Mouse (Mus musculus) limb, embryonic 15.5 days (tissue): ENCODE measurements around the gene Ppie. TPM values are rescaled to one million over a fixed set of nuclear protein-coding genes. Genes with fewer than 3 reads are reported as not detected.

Source experiments
- ATAC-seq: fragments of 200-750 bp; cut with Nextera tagmentation; 2 replicates; pipeline ENCODE4 v1.8.0; 2017; ENCODE audit warnings: low read depth, moderate TSS enrichment; ENCODE audit not compliant: insufficient number of reproducible peaks, low FRiP score, low TSS enrichment
- H3K27ac ChIP-seq: fragments of 300-500 bp; sonication (generic); 2 replicates; pipeline ENCODE4 v1.5.1; 2015; ENCODE audit warnings: moderate library complexity, mild to moderate bottlenecking, inconsistent platforms
- H3K27me3 ChIP-seq: fragments of 300-500 bp; sonication (generic); 2 replicates; pipeline ENCODE4 v1.6.1; 2015; ENCODE audit warnings: inconsistent platforms
- H3K36me3 ChIP-seq: fragments of 300-500 bp; sonication (generic); 2 replicates; pipeline ENCODE4 v1.6.1; 2015; ENCODE audit warnings: inconsistent platforms
- H3K4me1 ChIP-seq: fragments of 300-500 bp; sonication (generic); 2 replicates; pipeline ENCODE4 v1.6.1; 2015; ENCODE audit warnings: inconsistent platforms
- H3K4me2 ChIP-seq: fragments of 300-500 bp; sonication (generic); 2 replicates; pipeline ENCODE4 v1.6.1; 2015; ENCODE audit warnings: mild to moderate bottlenecking, inconsistent platforms
- H3K4me3 ChIP-seq: fragments of 300-500 bp; sonication (generic); 2 replicates; pipeline ENCODE4 v1.5.1; 2015; ENCODE audit warnings: mild to moderate bottlenecking, inconsistent platforms
- H3K9ac ChIP-seq: fragments of 300-500 bp; sonication (generic); 2 replicates; pipeline ENCODE4 v1.6.1; 2015; ENCODE audit warnings: inconsistent platforms
- H3K9me3 ChIP-seq: fragments of 300-500 bp; sonication (generic); 2 replicates; pipeline ENCODE4 v1.6.1; 2016; ENCODE audit warnings: inconsistent platforms
- WGBS: fragments of 180-500 bp; shearing (Covaris S2); methylation state at CpG from one replicate; pipeline ENCODE4 v1.1.7; 2015; 5-methylcytosine and 5-hydroxymethylcytosine counted together
- polyA plus RNA-seq: library from polyadenylated mRNA; unstranded; fragments of >200 nt; fragmentation: Nextera tagmentation; extraction: Ambion mirVana; gene quantifications from 2 replicates; pipeline ENCODE4 v1.2.1, GENCODE M21; 2015

The Ppie gene
- polyA plus RNA-seq, 1 experiment from 2014 or later: 93.2 TPM

DNA sequence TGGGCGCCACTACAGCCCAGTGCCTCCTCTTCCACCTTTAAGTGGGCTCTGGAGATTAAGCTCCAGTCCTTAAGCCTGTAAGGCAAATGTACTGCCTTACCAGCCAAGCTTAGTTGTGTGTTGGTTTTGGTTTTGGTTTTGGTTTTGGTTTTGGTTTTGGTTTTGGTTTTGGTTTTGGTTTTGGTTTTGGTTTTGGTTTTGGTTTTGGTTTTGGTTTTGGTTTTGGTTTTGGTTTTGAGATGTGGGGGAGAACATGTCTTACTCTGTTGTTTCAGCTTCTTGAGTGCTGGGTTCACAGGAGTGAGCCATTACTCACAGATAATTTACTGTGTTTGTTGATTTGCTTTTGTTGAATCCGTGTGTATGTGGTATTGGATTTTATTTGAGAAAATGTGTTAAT is 54.5 kb downstream of the Ppie start:
- H3K4me2 ChIP-seq: no peak overlapping the region
- H3K4me3 ChIP-seq: no peak overlapping the region
- no peaks in the 10 kb centered on the region for H3K27me3 ChIP-seq
- WGBS: 71% methylated on average over 2 of the region's 2 CpGs
- no peak overlapping the region for H3K9ac ChIP-seq
- peaks cover 5% of the 10 kb centered on the region for H3K4me1 ChIP-seq
- no peaks in the 10 kb centered on the region for H3K36me3 ChIP-seq
- H3K27ac ChIP-seq: no peak overlapping the region
- ATAC-seq: no peak
- no peaks in the 10 kb centered on the region for H3K9me3 ChIP-seq

GRCm38 (mm10) chr4:123083323-123083902 is 56.3 kb downstream of the Ppie start:
- ATAC-seq: no peak
- 64% methylated on average over 13 of the region's 13 CpGs for WGBS
- H3K27ac ChIP-seq: no peak overlapping the region
- no peak overlapping the region for H3K4me2 ChIP-seq
- H3K9me3 ChIP-seq: no peaks in the 10 kb centered on the region
- H3K27me3 ChIP-seq: no peaks in the 10 kb centered on the region
- no peaks in the 10 kb centered on the region for H3K36me3 ChIP-seq
- no peak overlapping the region for H3K9ac ChIP-seq
- no peak overlapping the region for H3K4me3 ChIP-seq
- H3K4me1 ChIP-seq: peaks cover 5% of the 10 kb centered on the region

DNA sequence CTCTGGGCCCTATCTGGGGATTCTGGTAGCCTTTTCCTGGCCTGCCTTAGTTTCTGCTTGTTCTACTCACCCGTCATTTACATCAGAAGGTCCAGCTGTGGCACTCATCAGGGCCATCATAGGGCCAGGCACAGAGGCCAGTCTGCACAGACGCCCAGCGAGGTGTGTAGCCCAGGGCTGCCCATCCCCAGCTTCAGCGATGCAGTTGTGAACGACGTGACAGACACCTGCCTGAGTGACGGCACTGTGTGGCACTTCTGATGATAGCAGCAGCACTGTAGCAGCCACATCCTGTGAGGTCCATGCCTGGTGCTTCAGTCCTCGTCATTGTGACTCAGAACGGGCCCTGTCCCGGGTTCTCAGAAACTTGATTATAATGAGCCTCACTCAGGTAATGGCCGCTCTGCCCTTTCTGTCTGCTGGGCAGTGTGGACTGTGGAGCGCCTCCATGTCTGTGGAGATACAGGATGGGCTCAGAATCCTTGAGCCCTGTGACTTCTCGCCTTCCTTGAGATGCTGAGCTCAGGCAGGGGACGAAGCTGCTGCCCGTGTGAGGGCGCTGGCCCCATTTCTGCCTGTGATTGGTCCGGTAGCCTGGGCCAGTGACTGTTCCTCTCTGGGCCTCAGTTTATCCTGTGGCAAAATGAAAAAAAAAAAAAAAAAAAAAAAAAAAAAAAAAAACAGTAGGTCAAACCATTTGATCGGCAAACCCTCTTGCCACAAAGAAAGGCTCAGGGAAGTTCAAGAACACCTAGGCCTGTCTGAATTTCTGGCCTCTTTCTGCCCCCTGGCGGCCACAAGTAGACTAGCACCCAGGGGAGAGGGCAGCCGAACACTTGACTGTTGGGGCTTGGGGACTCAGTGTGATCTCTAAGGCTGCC is 57.2 kb downstream of the Ppie start:
- ATAC-seq: peak; percentile 25; the same call in 1 of the 2 replicates
- H3K4me1 ChIP-seq: peaks cover 5% of the 10 kb centered on the region
- H3K4me2 ChIP-seq: no peak overlapping the region
- H3K9me3 ChIP-seq: no peaks in the 10 kb centered on the region
- no peak overlapping the region for H3K27ac ChIP-seq
- 71% methylated on average over 20 of the region's 20 CpGs for WGBS
- no peak overlapping the region for H3K9ac ChIP-seq
- no peaks in the 10 kb centered on the region for H3K27me3 ChIP-seq
- no peak overlapping the region for H3K4me3 ChIP-seq
- no peaks in the 10 kb centered on the region for H3K36me3 ChIP-seq

DNA sequence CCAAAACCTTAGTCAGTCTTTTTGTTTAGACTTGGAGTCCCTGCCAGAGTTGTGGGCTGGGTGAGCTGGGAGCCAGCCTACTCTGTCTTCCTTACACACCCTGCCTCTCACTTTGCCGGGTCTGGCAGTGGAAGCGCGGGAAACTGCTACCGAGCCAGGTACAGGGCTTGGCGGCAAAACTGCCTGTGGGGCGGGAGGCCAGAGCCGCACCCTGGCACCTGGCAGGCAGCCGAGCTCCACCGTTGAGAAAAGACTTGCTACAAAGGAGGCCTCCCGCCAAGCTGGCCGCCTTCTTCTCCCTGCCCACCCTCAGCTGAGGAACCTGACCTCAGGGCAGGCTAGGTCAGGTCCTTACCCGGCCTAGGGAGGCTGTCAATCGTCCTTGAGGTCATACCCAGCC is 59.0 kb downstream of the Ppie start:
- 22% methylated on average over 13 of the region's 13 CpGs for WGBS
- Histone ChIP-seq H3K4me1 (peaks cover 5% of the 10 kb centered on the region), H3K9ac (no peak overlapping the region), H3K36me3 (no peaks in the 10 kb centered on the region), H3K27me3 (no peaks in the 10 kb centered on the region), H3K27ac (no peak overlapping the region), H3K4me3 (no peak overlapping the region), H3K9me3 (no peaks in the 10 kb centered on the region), H3K4me2 (no peak overlapping the region)
- 0 out of 2 replicates have a peak, but pooled peaks have one; percentile 8 for ATAC-seq

GRCm38 (mm10) chr4:123078231-123078630 is 61.5 kb downstream of the Ppie start:
- H3K4me1 ChIP-seq: peaks cover 5% of the 10 kb centered on the region
- no peaks in the 10 kb centered on the region for H3K27me3 ChIP-seq
- 71% methylated on average over 4 of the region's 4 CpGs for WGBS
- H3K9ac ChIP-seq: no peak overlapping the region
- no peak for ATAC-seq
- no peak overlapping the region for H3K4me3 ChIP-seq
- H3K9me3 ChIP-seq: no peaks in the 10 kb centered on the region
- no peak overlapping the region for H3K4me2 ChIP-seq
- no peak overlapping the region for H3K27ac ChIP-seq
- H3K36me3 ChIP-seq: no peaks in the 10 kb centered on the region

Other genes starting within 250 kb of the Ppie start
- gene Mfsd2a, start 178.8 kb downstream of the Ppie start, polyA plus RNA-seq: 16.0 and 18.3 TPM in 2 replicates
- 25.2 and 29.5 TPM in 2 replicates for gene Mycl, start 144.3 kb downstream of the Ppie start, polyA plus RNA-seq
- 20.9 and 21.3 TPM in 2 replicates for gene Trit1, start 123.4 kb downstream of the Ppie start, polyA plus RNA-seq
- gene Bmp8b, start 34.8 kb downstream of the Ppie start, polyA plus RNA-seq: 1.2 and 1.3 TPM in 2 replicates
- gene Oxct2b, start 23.7 kb downstream of the Ppie start, polyA plus RNA-seq: 0.12 and 0.15 TPM in 2 replicates
- 0.46 and 0.50 TPM in 2 replicates for gene Hpcal4, start 43.3 kb upstream of the Ppie start, polyA plus RNA-seq
- gene Nt5c1a, start 61.6 kb upstream of the Ppie start, polyA plus RNA-seq: 0.14 TPM in 1 of 2 replicates, not detected in the other
- 11.0 and 15.6 TPM in 2 replicates for gene Heyl, start 93.6 kb upstream of the Ppie start, polyA plus RNA-seq
- gene Pabpc4, start 122.4 kb upstream of the Ppie start, polyA plus RNA-seq: 40.1 and 42.6 TPM in 2 replicates
- 0.17 TPM in 1 of 2 replicates, not detected in the other for gene Oxct2a, start 183.7 kb upstream of the Ppie start, polyA plus RNA-seq
- 6.3 and 7.2 TPM in 2 replicates for gene Bmp8a, start 203.3 kb upstream of the Ppie start, polyA plus RNA-seq